In genomic region chr13:21199046-21200028, GRCm38 (mm10) we compare ENCODE assay signal across 8 mouse cellular contexts. TPM values are rescaled to one million over a fixed set of nuclear protein-coding genes. Genes with fewer than 3 reads are reported as not detected.
DNase-seq lines count a peak whose midpoint lies in the region; ATAC-seq and TF ChIP-seq lines count a peak whose summit lies in the region.

No protein-coding gene starts in this region.

- DNase-seq in kidney, adult 18-20 months, result no peak
- DNase-seq in MEL (ENCODE audit: low read depth, low spot score), result peak; percentile 71
- no peak for DNase-seq in limb, embryonic 10.5 days (ENCODE audit: low spot score)
- no peak for DNase-seq in spleen, adult 18-20 months
- no peak for DNase-seq in c-Kit-positive CD71-positive TER-119-positive erythroid progenitor cells, embryonic 14.5 days (ENCODE audit: low spot score)

- peak overlapping the region; percentile 56 for H3K4me2 ChIP-seq in kidney, embryonic 16.5 days (replicated peaks; ENCODE audit: low read depth, low read length)
- H3K4me2 ChIP-seq in myocyte (ENCODE audit: low read depth), result peak overlapping the region; percentile 99

- TF ChIP-seq EP300 in MEL (IDR thresholded peaks at IDR 0.05; ENCODE audit: low read depth in 1 of 2, low read length in 2 of 2), result no peak

- H3K9ac ChIP-seq in kidney, embryonic 16.5 days (replicated peaks; ENCODE audit: low read length), result peak overlapping the region; percentile 64
- H3K9ac ChIP-seq in MEL (ENCODE audit: control insufficient read depth, low read depth, low read length, poor library complexity, severe bottlenecking), result peak overlapping the region; percentile 55

- H3K36me3 ChIP-seq in kidney, embryonic 16.5 days (ENCODE audit: insufficient read depth, low read length), result peaks cover 8% of the 10 kb centered on the region; the same call in 1 of the 2 replicates
- peaks cover 0 to 10% of the 10 kb centered on the region in 2 experiments; a peak in 2 of 4 replicates for H3K36me3 ChIP-seq in MEL (ENCODE audit: control insufficient read depth in 1 of 2, insufficient read depth in 2 of 2, low read length in 2 of 2)
- H3K36me3 ChIP-seq in limb, embryonic 10.5 days, result peaks cover 14% of the 10 kb centered on the region
- H3K36me3 ChIP-seq in myocyte (ENCODE audit: control insufficient read depth, insufficient read depth), result no peaks in the 10 kb centered on the region

- TF ChIP-seq POLR2A in MEL (IDR thresholded peaks at IDR 0.05; ENCODE audit: control insufficient read depth in 1 of 2, insufficient read depth in 1 of 2, low read depth in 1 of 2, low read length in 2 of 2, poor library complexity in 1 of 2) (no peak), myocyte (IDR thresholded peaks at IDR 0.05; ENCODE audit: insufficient read length, low read depth) (no peak)

- H3ac ChIP-seq in myocyte (ENCODE audit: control insufficient read depth, insufficient read length), result no peak overlapping the region

- no peak for TF ChIP-seq CTCF in MEL (IDR thresholded peaks at IDR 0.05 in 2 of 3, conservative IDR thresholded peaks at IDR 0.05 in 1 of 3; ENCODE audit: control insufficient read depth in 1 of 3, insufficient read depth in 1 of 3, low read depth in 2 of 3, low read length in 3 of 3, poor library complexity in 1 of 3, severe bottlenecking in 1 of 3)

- ATAC-seq in kidney, embryonic 16.5 days (ENCODE audit: low FRiP score, low TSS enrichment), result peak; percentile 61; the same call in 1 of the 2 replicates
- ATAC-seq in erythroid progenitor cell, adult 5-6 weeks (replicated peaks; ENCODE audit: low FRiP score, poor library complexity, severe bottlenecking), result peak; percentile 23; the same call in 1 of the 2 replicates

- no peak for TF ChIP-seq RAD21 in MEL (IDR thresholded peaks at IDR 0.05; ENCODE audit: low read depth, low read length)

- H3K9me3 ChIP-seq in kidney, embryonic 16.5 days (ENCODE audit: low read length), result 0 out of 2 replicates have a peak, but pooled peaks cover 2% of the 10 kb centered on the region
- H3K9me3 ChIP-seq in MEL (replicated peaks; ENCODE audit: insufficient read depth, low read length), result no peaks in the 10 kb centered on the region
- H3K9me3 ChIP-seq in limb, embryonic 10.5 days (replicated peaks), result no peaks in the 10 kb centered on the region

- H3K27me3 ChIP-seq in kidney, embryonic 16.5 days (ENCODE audit: insufficient read depth, low read length), result no peaks in the 10 kb centered on the region
- H3K27me3 ChIP-seq in MEL (ENCODE audit: control insufficient read depth in 1 of 2, insufficient read depth in 2 of 2, low read length in 2 of 2), result no peaks in the 10 kb centered on the region
- no peaks in the 10 kb centered on the region for H3K27me3 ChIP-seq in limb, embryonic 10.5 days (ENCODE audit: low read depth, poor library complexity, severe bottlenecking)
- no peaks in the 10 kb centered on the region for H3K27me3 ChIP-seq in myocyte (ENCODE audit: control insufficient read depth, insufficient read depth, insufficient read length)

- H3K79me2 ChIP-seq in MEL (ENCODE audit: control insufficient read depth, insufficient read depth, low read length, poor library complexity) (no peaks in the 10 kb centered on the region; the same call in 1 of the 2 replicates), myocyte (ENCODE audit: control insufficient read depth, insufficient read depth) (no peaks in the 10 kb centered on the region)

- H3K4me3 ChIP-seq in kidney, embryonic 16.5 days (ENCODE audit: low read length), result peak overlapping the region; percentile 77
- H3K4me3 ChIP-seq in MEL (ENCODE audit: control insufficient read depth in 1 of 2, insufficient read depth in 1 of 2, low read depth in 2 of 2, low read length in 2 of 2) (peak overlapping the region; percentile 52 to 88), myocyte (peak overlapping the region; percentile 41)
- peak overlapping the region; percentile 68 for H3K4me3 ChIP-seq in limb, embryonic 10.5 days

- no peaks in the 10 kb centered on the region for H3K4me1 ChIP-seq in kidney, embryonic 16.5 days (ENCODE audit: insufficient read depth, low read length)
- H3K4me1 ChIP-seq in MEL (ENCODE audit: control insufficient read depth in 1 of 2, insufficient read depth in 2 of 2, low read length in 2 of 2), result no peaks in the 10 kb centered on the region
- H3K4me1 ChIP-seq in limb, embryonic 10.5 days, result 0 out of 2 replicates have a peak, but pooled peaks cover 8% of the 10 kb centered on the region

- WGBS in kidney, embryonic 16.5 days, result 5% methylated on average over 16 of the region's 17 CpGs
- 7% methylated on average over 17 of the region's 17 CpGs for WGBS in limb, embryonic 10.5 days

- H3K27ac ChIP-seq in kidney, embryonic 16.5 days (ENCODE audit: low read length), result peak overlapping the region; percentile 73
- H3K27ac ChIP-seq in MEL (ENCODE audit: control insufficient read depth, low read depth, low read length), result peak overlapping the region; percentile 15
- peak overlapping the region; percentile 71 for H3K27ac ChIP-seq in limb, embryonic 10.5 days

TF ChIP-seq in MEL, 35 proteins besides CTCF, POLR2A, EP300 and RAD21 (continues in another document):
- TF ChIP-seq NRF1 (IDR thresholded peaks at IDR 0.05; ENCODE audit: insufficient read depth, low read depth, low read length, poor library complexity, severe bottlenecking), result no peak
- TF ChIP-seq KAT2A (conservative IDR thresholded peaks at IDR 0.05; ENCODE audit: low read depth, low read length), result no peak; the same call in 1 of the 2 replicates
- TF ChIP-seq POLR2AphosphoS5 (IDR thresholded peaks at IDR 0.05; ENCODE audit: borderline replicate concordance, low read depth, low read length), result no peak
- peak; percentile 83 for TF ChIP-seq SIN3A (IDR thresholded peaks at IDR 0.05; ENCODE audit: low read length)
- no peak for TF ChIP-seq MYC (IDR thresholded peaks at IDR 0.05; ENCODE audit: low read depth, low read length)
- TF ChIP-seq USF2 (IDR thresholded peaks at IDR 0.05; ENCODE audit: borderline replicate concordance in 1 of 2, insufficient read depth in 1 of 2, low read depth in 1 of 2, low read length in 2 of 2), result no peak
- TF ChIP-seq CHD1 (IDR thresholded peaks at IDR 0.05; ENCODE audit: low read depth, low read length), result peak; percentile 91; the same call in 1 of the 2 replicates
- no peak for TF ChIP-seq TCF12 (IDR thresholded peaks at IDR 0.05; ENCODE audit: low read depth, low read length)
- no peak for TF ChIP-seq POLR2AphosphoS2 (IDR thresholded peaks at IDR 0.05; ENCODE audit: low read length)
- 0 out of 2 replicates have a peak, but pooled peaks have one; percentile 31 for TF ChIP-seq ELF1 (IDR thresholded peaks at IDR 0.05; ENCODE audit: low read depth, low read length)
- TF ChIP-seq MYB (IDR thresholded peaks at IDR 0.05; ENCODE audit: low read depth, low read length), result no peak; the same call in 1 of the 2 replicates
- no peak; the same call in none of the 2 replicates for TF ChIP-seq ZNF384 (IDR thresholded peaks at IDR 0.05; ENCODE audit: low read depth, low read length)
- TF ChIP-seq E2F4 (IDR thresholded peaks at IDR 0.05; ENCODE audit: borderline replicate concordance, low read depth, low read length), result no peak; the same call in 1 of the 2 replicates

TF ChIP-seq in myocyte, 11 proteins besides CTCF, POLR2A, EP300 and RAD21:
- no peak for TF ChIP-seq CEBPB (IDR thresholded peaks at IDR 0.05; ENCODE audit: insufficient read depth, poor library complexity, severe bottlenecking)
- no peak for TF ChIP-seq USF1 (IDR thresholded peaks at IDR 0.05; ENCODE audit: low read depth)
- no peak for TF ChIP-seq E2F4 (IDR thresholded peaks at IDR 0.05; ENCODE audit: insufficient read depth)
- TF ChIP-seq MYOD1 (IDR thresholded peaks at IDR 0.05; ENCODE audit: control insufficient read depth in 1 of 3, insufficient read length in 2 of 3, low read depth in 2 of 3), result no peak
- TF ChIP-seq TCF12 (IDR thresholded peaks at IDR 0.05; ENCODE audit: insufficient read depth, poor library complexity, severe bottlenecking), result no peak
- TF ChIP-seq TCF3 (IDR thresholded peaks at IDR 0.05; ENCODE audit: insufficient read length, low read depth), result no peak

RNA-seq across cellular contexts. Expression of gene Trim27, which starts 20.1 kb away (rescaled TPM):
- 130 and 131 TPM in 2 replicates for polyA plus RNA-seq in kidney, embryonic 16.5 days (2015; fragmentation: Nextera tagmentation; extraction: Ambion mirVana)
- total RNA-seq in MEL (2012; rRNA removed), result 257 and 258 TPM in 2 replicates
- polyA plus RNA-seq in MEL (2012; ENCODE audit: insufficient read depth in 1 of 2, insufficient read length in 2 of 2, low read depth in 1 of 2, low replicate concordance in 2 of 2, missing spikeins in 1 of 2), result 100 to 1,000 TPM; 311 to 339 TPM
- 29.6 and 37.3 TPM in 2 replicates for total RNA-seq in erythroid progenitor cell, adult 5-6 weeks (2015; ENCODE audit: low replicate concordance)
- total RNA-seq in erythroid progenitor cell, adult 5-6 weeks (2017; ENCODE audit: low replicate concordance), result 60.8 and 61.5 TPM in 2 replicates
- polyA plus RNA-seq in limb, embryonic 10.5 days (2016; fragmentation: Nextera tagmentation; extraction: Ambion mirVana), result 200 and 218 TPM in 2 replicates
- polyA plus RNA-seq in myocyte (2012; fragmentation: generic; extraction: Trizol), result 62.4 TPM

RNA-seq across cellular contexts. Expression of gene Olfr1368, which starts 53.7 kb away (rescaled TPM):
- not detected in 2 replicates for polyA plus RNA-seq in kidney, embryonic 16.5 days (2015; fragmentation: Nextera tagmentation; extraction: Ambion mirVana)
- not detected in 2 replicates for total RNA-seq in MEL (2012; rRNA removed)
- polyA plus RNA-seq in MEL (2012; ENCODE audit: insufficient read depth in 1 of 2, insufficient read length in 2 of 2, low read depth in 1 of 2, low replicate concordance in 2 of 2, missing spikeins in 1 of 2) (not detected), myocyte (2012; fragmentation: generic; extraction: Trizol) (not detected)
- total RNA-seq in erythroid progenitor cell, adult 5-6 weeks (2015; ENCODE audit: low replicate concordance), result not detected in 2 replicates
- total RNA-seq in erythroid progenitor cell, adult 5-6 weeks (2017; ENCODE audit: low replicate concordance), result not detected in 2 replicates
- not detected in 2 replicates for polyA plus RNA-seq in limb, embryonic 10.5 days (2016; fragmentation: Nextera tagmentation; extraction: Ambion mirVana)

Comparison
In these comparisons a context has a peak if more than half of its experiments do, and no peak if none do; other contexts are left out.
1. H3K27ac ChIP-seq: peak in every context shown above with its lines; median percentile 73 in kidney, embryonic 16.5 days; 71 in limb, embryonic 10.5 days; 15 in MEL.